Mouse (Mus musculus) erythroblast, embryonic 14.5 days (primary cell): ENCODE measurements around the gene Dhx33.

Experiments used
- GATA1 ChIP-seq: IDR thresholded peaks from 2 replicates; pipeline ENCODE4 v1.6.1; 2012; ENCODE audit warnings: low read length, inconsistent platforms, mixed read lengths
- TAL1 ChIP-seq: IDR thresholded peaks from 3 replicates; pipeline ENCODE4 v1.6.1; 2012; ENCODE audit warnings: low read length, inconsistent platforms, mixed read lengths

DNA sequence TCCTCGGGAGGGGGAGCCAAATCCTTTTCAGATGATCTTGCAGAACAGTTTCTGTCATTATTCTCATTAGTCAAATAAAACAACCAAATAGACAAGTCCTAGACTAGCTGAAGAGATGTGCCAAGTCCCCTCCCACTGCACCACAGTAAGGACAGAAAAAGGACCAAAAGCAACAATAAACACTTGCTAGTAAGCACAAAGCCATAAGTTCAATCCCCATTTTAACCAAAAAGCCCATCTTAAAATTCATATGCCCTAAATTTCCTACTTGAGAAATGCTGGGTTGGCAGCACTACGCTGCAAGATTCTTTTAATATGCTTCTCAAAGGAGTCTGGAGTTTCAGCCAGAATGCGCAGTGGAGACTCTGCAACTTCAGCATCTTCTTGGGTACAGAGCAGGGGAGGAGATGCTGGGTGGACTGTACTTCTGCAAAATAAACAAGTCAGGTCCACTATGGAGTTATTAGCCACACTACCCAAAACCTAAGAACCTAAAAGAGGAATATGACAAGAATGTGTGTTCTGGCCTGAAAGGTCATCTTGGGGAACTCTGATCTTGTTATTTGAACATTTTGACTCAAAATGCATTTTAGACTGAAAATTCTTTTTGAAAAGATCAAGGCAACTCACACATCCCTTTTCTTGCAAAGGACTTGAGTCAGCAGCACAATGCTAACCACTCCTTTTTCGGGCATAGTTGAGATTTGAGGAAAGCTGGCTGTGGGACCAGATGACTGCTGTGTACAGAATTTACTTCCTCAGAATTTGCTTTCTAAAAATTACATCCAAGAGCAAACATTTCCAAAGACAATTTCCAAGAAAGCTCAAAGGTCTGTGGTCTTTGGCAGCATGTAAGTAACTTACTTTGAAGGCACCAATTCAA, 59.1 kb downstream of the Dhx33 start:
- TF ChIP-seq GATA1 (no peak), TAL1 (no peak)
